Mouse (Mus musculus): ENCODE results near the gene Zfp292. TPM values are rescaled to one million over a fixed set of nuclear protein-coding genes. Genes with fewer than 3 reads are reported as not detected.
A peak's percentile ranks its signal among the peaks of the same experiment; 100 is the strongest.

Gene Zfp292
- total and polyA plus RNA-seq, 2 experiments from 2014 or later = 18.9 to 36.5 TPM

DNA sequence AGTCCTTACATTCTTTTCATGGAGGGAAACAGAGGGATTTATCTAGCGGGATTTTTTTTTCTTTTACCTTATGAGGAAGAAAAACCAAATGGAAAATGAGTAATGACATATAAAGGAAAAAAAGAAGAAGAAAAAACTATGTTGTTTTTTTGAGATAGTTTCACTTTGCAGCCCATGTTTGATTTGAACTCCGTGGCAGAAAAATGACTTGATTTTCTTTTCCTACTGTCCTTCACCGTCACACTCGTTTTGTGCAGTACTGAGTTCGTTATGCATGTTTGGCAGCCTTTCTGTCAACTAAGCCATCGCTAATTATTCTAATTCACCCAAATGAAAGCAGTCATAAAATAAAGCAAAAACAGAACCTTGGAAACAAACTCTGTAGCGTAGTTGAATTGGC, 4.5 kb upstream of the Zfp292 start:
- Histone ChIP-seq H3K9ac (replicated peaks; ENCODE audit: low read length, poor library complexity, severe bottlenecking) (peak overlapping the region; percentile 75), H3K4me1 (ENCODE audit: insufficient read depth, low read length) (0 out of 2 replicates have a peak, but pooled peaks cover 2% of the 10 kb centered on the region), H3K9me3 (ENCODE audit: low read length) (no peaks in the 10 kb centered on the region), H3K36me3 (ENCODE audit: insufficient read depth, low read length) (no peaks in the 10 kb centered on the region), H3K27ac (ENCODE audit: low read depth, low read length) (peak overlapping the region; percentile 86; the same call in 1 of the 2 replicates), H3K4me3 (ENCODE audit: low read depth, low read length) (peak overlapping the region; percentile 78), H3K4me2 (ENCODE audit: low read depth, low read length, poor library complexity, severe bottlenecking) (peak overlapping the region; percentile 80), H3K27me3 (ENCODE audit: insufficient read depth, low read length) (peaks cover 5% of the 10 kb centered on the region; the same call in 1 of the 2 replicates)
- no peak for TF ChIP-seq CTCF (IDR thresholded peaks at IDR 0.05)
- whole genome bisulfite sequencing = 11% methylated on average over 7 of the region's 7 CpGs
- DNase-seq (ENCODE audit: low spot score) (no peak), ATAC-seq (ENCODE audit: low FRiP score) (no peak)

DNA sequence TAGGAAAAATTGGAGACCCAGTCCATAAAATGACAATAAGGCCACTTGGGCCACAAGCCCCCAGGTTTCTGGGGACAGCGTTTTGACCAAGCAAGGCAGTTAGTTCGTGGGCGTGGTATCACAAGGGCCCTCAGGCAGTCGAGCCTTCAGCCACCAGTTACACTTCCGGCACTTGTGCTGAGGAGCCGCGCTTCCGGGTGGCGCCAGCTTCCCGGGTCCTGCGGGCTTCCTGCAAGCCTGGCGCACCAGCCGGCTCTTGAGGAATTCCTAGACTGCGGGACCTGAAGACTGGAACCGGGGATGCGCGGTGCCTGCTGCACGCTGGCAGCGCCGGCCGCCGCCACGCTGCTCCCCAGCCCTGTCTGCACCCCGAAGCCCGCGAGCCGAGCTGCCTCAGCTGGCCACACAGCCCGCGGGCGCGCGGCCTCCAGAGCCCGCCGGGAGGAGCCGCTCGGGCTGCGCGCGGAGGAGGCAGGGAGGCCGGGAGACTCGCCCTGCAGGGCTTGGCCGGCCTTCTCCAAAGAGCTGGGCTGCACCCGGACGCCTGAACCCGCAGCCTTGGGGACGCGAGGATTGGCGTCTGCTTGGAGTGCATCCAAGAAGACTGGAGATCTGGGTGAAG, 3.8 kb upstream of the Zfp292 start:
- no peaks in the 10 kb centered on the region for H3K9me3 ChIP-seq (ENCODE audit: low read length)
- H3K4me1 ChIP-seq (ENCODE audit: insufficient read depth, low read length) = 0 out of 2 replicates have a peak, but pooled peaks cover 2% of the 10 kb centered on the region
- DNase-seq (ENCODE audit: low spot score) (peak; percentile 88), ATAC-seq (ENCODE audit: low FRiP score) (peak; percentile 61)
- WGBS = under 1% methylated on average over 48 of the region's 48 CpGs
- H3K36me3 ChIP-seq (ENCODE audit: insufficient read depth, low read length) = no peaks in the 10 kb centered on the region
- TF ChIP-seq CTCF (IDR thresholded peaks at IDR 0.05) = no peak; the same call in 1 of the 2 replicates
- peak overlapping the region; percentile 75 for H3K9ac ChIP-seq (replicated peaks; ENCODE audit: low read length, poor library complexity, severe bottlenecking)
- peak overlapping the region; percentile 78 for H3K4me3 ChIP-seq (ENCODE audit: low read depth, low read length)
- H3K27ac ChIP-seq (ENCODE audit: low read depth, low read length) = peak overlapping the region; percentile 86
- peaks cover 5% of the 10 kb centered on the region; the same call in 1 of the 2 replicates for H3K27me3 ChIP-seq (ENCODE audit: insufficient read depth, low read length)
- peak overlapping the region; percentile 80 for H3K4me2 ChIP-seq (ENCODE audit: low read depth, low read length, poor library complexity, severe bottlenecking)

DNA sequence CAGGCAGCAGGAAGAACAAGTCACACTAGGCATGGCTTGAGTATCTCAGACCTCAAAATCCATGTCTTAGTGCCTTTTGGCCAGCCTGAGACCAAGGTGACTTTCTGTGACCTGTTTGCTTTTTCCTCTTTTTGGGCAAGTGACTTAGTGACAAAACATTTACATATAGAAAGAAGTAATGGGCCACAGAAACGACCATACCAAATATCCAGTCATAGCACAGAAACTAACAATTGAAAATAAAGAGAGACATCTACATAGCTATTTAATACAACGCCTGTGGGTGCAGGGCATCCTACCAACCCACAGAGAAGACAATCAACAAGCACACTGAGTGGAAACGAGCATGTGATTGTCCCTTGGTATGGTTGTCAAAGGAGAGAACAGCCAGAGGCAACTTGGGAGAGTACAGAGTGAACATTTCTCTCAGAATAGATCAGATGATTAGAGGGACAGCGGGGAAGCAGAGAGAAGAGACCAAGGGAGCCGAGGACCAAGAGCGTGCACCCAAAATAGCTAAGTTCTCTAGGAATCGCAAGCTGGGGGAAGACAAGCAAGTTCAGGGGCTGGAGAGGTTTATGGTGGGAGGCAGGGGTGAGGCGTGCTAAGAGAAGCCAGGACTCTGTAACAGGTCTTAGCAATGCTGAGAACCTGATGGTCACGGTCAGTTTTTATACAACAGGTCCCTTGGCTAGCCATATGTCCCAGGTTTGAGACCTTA, 3.0 kb upstream of the Zfp292 start:
- Histone ChIP-seq H3K27me3 (ENCODE audit: insufficient read depth, low read length) (peaks cover 5% of the 10 kb centered on the region; the same call in 1 of the 2 replicates), H3K36me3 (ENCODE audit: insufficient read depth, low read length) (no peaks in the 10 kb centered on the region), H3K4me1 (ENCODE audit: insufficient read depth, low read length) (peaks cover 8% of the 10 kb centered on the region), H3K27ac (ENCODE audit: low read depth, low read length) (peak overlapping the region; percentile 86; the same call in 1 of the 2 replicates), H3K9ac (replicated peaks; ENCODE audit: low read length, poor library complexity, severe bottlenecking) (no peak overlapping the region), H3K4me2 (ENCODE audit: low read depth, low read length, poor library complexity, severe bottlenecking) (peak overlapping the region; percentile 80), H3K4me3 (ENCODE audit: low read depth, low read length) (peak overlapping the region; percentile 78; the same call in 1 of the 2 replicates), H3K9me3 (ENCODE audit: low read length) (no peaks in the 10 kb centered on the region)
- 62% methylated on average over 9 of the region's 9 CpGs for WGBS
- TF ChIP-seq CTCF (IDR thresholded peaks at IDR 0.05) = no peak
- ATAC-seq (ENCODE audit: low FRiP score) = no peak
- no peak for DNase-seq (ENCODE audit: low spot score)

DNA sequence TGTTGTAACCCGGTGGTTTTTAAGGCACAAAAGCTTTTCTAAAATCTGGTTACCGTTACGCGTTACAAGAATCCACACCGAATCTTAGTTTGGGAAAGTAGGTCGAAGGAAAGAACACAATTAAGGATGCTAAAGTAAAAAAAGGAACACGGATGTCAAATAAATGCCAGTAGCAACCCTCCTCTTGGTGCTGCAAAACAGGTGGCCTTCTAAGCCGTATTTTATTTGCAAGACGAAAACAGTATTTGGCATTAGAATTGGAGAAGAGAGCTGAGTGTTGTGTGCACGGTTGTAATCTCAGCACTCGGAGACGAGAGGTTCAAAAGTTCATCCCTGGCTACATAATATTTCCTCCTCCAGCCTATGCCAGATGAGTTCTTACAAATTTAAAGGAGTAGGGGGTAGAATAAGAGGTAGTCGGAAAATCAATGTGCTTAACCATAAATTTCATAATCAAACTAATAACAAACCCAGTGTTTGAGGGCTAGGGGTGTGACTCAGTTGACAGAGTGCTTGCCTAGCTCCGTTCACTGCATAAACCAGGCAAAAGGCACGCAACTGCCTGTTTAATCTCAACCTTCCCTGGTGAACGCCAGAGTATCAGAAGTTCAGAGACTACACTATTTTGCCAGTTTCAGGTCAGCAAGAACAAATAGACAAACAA, 738 bp upstream of the Zfp292 start:
- Histone ChIP-seq H3K27ac (ENCODE audit: low read depth, low read length) (peak overlapping the region; percentile 96), H3K9me3 (ENCODE audit: low read length) (no peaks in the 10 kb centered on the region), H3K36me3 (ENCODE audit: insufficient read depth, low read length) (no peaks in the 10 kb centered on the region), H3K4me1 (ENCODE audit: insufficient read depth, low read length) (peaks cover 12% of the 10 kb centered on the region), H3K27me3 (ENCODE audit: insufficient read depth, low read length) (no peaks in the 10 kb centered on the region), H3K4me3 (ENCODE audit: low read depth, low read length) (peak overlapping the region; percentile 99), H3K9ac (replicated peaks; ENCODE audit: low read length, poor library complexity, severe bottlenecking) (peak overlapping the region; percentile 96), H3K4me2 (ENCODE audit: low read depth, low read length, poor library complexity, severe bottlenecking) (peak overlapping the region; percentile 59)
- ATAC-seq (ENCODE audit: low FRiP score) = no peak
- TF ChIP-seq CTCF (IDR thresholded peaks at IDR 0.05) = no peak
- no peak for DNase-seq (ENCODE audit: low spot score)
- 34% methylated on average over 16 of the region's 16 CpGs for WGBS

DNA sequence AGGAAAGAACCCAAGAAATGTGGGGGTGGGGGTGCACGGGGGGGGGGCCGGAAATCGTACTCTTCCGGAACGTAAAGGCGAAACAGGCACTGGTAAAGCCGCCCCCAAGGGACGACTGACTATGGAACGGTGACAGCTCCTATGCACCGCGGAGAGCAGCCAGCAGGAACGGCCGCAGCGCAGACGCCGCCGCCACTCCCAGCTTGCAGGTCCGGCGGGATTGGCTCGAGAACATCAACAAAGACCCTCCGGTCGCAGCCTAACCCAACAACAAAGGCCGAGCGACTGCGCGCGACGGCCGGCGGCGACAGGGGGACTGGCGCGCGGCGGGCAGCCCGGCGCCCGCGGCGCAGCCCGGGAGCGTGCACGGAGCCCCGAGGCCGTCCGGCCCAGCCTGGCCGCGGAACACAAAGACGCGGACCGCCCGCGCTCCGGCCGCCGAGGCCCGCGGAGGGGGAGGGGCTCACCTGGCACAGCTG, 430 bp downstream of the Zfp292 start:
- no peaks in the 10 kb centered on the region for H3K9me3 ChIP-seq (ENCODE audit: low read length)
- H3K27ac ChIP-seq (ENCODE audit: low read depth, low read length) = peak overlapping the region; percentile 96
- peaks cover 12% of the 10 kb centered on the region for H3K4me1 ChIP-seq (ENCODE audit: insufficient read depth, low read length)
- WGBS = under 1% methylated on average over 22 of the region's 58 CpGs
- H3K4me2 ChIP-seq (ENCODE audit: low read depth, low read length, poor library complexity, severe bottlenecking) = peak overlapping the region; percentile 59
- no peaks in the 10 kb centered on the region for H3K27me3 ChIP-seq (ENCODE audit: insufficient read depth, low read length)
- TF ChIP-seq CTCF (IDR thresholded peaks at IDR 0.05) = no peak
- peak overlapping the region; percentile 99 for H3K4me3 ChIP-seq (ENCODE audit: low read depth, low read length)
- peak overlapping the region; percentile 96 for H3K9ac ChIP-seq (replicated peaks; ENCODE audit: low read length, poor library complexity, severe bottlenecking)
- peak; percentile 77 for DNase-seq (ENCODE audit: low spot score)
- no peaks in the 10 kb centered on the region for H3K36me3 ChIP-seq (ENCODE audit: insufficient read depth, low read length)
- peak; percentile 68 for ATAC-seq (ENCODE audit: low FRiP score)

Measured in midbrain, postnatal 0 days (tissue).